Mouse (Mus musculus) forebrain, postnatal 0 days (tissue): ENCODE measurements around the gene Fam107b. TPM values are rescaled to one million over a fixed set of nuclear protein-coding genes. Genes with fewer than 3 reads are reported as not detected.
"Not testable (repeated sequence)": the region's sequence is repeated elsewhere in the genome, so short reads cannot be mapped to it uniquely, and the experiment has no call there.

ENCODE experiments used
- ATAC-seq: fragments of 200-750 bp; cut with Nextera tagmentation; 2 replicates; pipeline ENCODE4 v1.8.0; 2017; ENCODE audit warnings: mild to moderate bottlenecking, moderate library complexity
- DNase-seq: peaks from one replicate; pipeline ENCODE4 v3.0.0-alpha.2; 2015
- H3K27ac ChIP-seq: fragments of 300-500 bp; sonication (generic); 2 replicates; pipeline ENCODE4 v1.5.1; 2014; ENCODE audit warnings: low read depth, mild to moderate bottlenecking, antibody characterized with exemption, low read length, moderate library complexity, mixed read lengths
- H3K27me3 ChIP-seq: fragments of 300-500 bp; sonication (generic); 2 replicates; pipeline ENCODE4 v1.6.1; 2014; ENCODE audit warnings: mild to moderate bottlenecking, low read length, mixed read lengths; ENCODE audit not compliant: insufficient read depth
- H3K36me3 ChIP-seq: fragments of 300-500 bp; sonication (generic); 2 replicates; pipeline ENCODE4 v1.6.1; 2014; ENCODE audit warnings: mild to moderate bottlenecking, moderate library complexity; ENCODE audit not compliant: insufficient read depth
- H3K4me1 ChIP-seq: fragments of 300-500 bp; sonication (generic); 2 replicates; pipeline ENCODE4 v1.6.1; 2014; ENCODE audit warnings: antibody characterized with exemption; ENCODE audit not compliant: insufficient read depth
- H3K4me2 ChIP-seq: fragments of 300-500 bp; sonication (generic); 2 replicates; pipeline ENCODE4 v1.6.1; 2014; ENCODE audit warnings: low read depth, mild to moderate bottlenecking, moderate library complexity
- H3K4me3 ChIP-seq: fragments of 300-500 bp; sonication (generic); 2 replicates; pipeline ENCODE4 v1.5.1; 2014; ENCODE audit warnings: low read depth, low read length, mixed read lengths
- H3K9ac ChIP-seq: fragments of 300-500 bp; sonication (generic); 2 replicates; pipeline ENCODE4 v1.6.1; 2014; ENCODE audit warnings: mild to moderate bottlenecking
- H3K9me3 ChIP-seq: fragments of 300-500 bp; sonication (generic); 2 replicates; pipeline ENCODE4 v1.6.1; 2016; ENCODE audit warnings: low read length
- CTCF ChIP-seq: sonication (generic); IDR thresholded peaks from 2 replicates; pipeline ENCODE4 v1.5.1; 2016; ENCODE audit warnings: antibody characterized with exemption, control low read depth, low read depth
- whole genome bisulfite sequencing: fragments of 180-500 bp; shearing (Covaris S2); extraction: QIAGEN DNeasy Blood & Tissue Kit; methylation state at CpG from one replicate; pipeline ENCODE4 v1.1.7; 2014; 5-methylcytosine and 5-hydroxymethylcytosine counted together
- polyA plus RNA-seq: library from polyadenylated mRNA; unstranded; fragments of >200 nt; fragmentation: Nextera tagmentation; extraction: Ambion mirVana; gene quantifications from 2 replicates; pipeline ENCODE4 v1.2.1, GENCODE M21; 2015
- total RNA-seq: library from RNA; depleted of rRNA; stranded (reverse); fragments of >200 nt; gene quantifications from 2 replicates; pipeline ENCODE4 v1.2.3, GENCODE M21; 2014

Gene Fam107b
- total and polyA plus RNA-seq, 2 experiments from 2014 or later, result 31.2 to 63.4 TPM

DNA sequence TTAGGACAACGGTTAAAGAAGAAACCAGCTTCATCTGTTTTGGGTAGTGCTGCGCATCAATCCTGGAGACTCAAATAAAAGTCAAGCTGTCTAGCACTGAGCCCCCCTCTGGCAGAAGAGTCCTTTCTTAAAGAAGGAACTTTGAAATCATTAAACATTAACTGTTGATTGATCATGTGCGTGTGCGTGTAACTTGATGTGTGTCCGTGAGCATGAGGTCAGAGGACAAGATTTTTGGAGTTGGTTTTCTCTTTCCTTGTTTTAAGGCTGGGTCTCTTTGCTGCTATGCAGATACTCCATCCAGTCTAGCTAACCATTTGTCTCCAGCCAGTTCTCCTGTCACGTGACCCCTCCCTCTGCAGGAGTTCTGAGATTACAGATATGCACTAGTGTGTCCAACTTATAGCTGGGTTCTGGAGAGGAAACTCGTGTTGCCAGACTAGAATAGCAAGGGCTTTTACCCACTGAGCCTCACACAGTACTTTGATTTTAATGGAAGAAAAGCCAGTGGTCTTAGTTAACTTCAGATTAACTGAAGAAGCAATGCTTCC lies 132.4 kb downstream of the Fam107b start:
- H3K36me3 ChIP-seq, result no peaks in the 10 kb centered on the region
- no peak for DNase-seq
- H3K27ac ChIP-seq, result no peak overlapping the region
- ATAC-seq, result no peak
- H3K4me3 ChIP-seq, result no peak overlapping the region
- no peak for TF ChIP-seq CTCF
- H3K9me3 ChIP-seq, result no peaks in the 10 kb centered on the region
- 89% methylated on average over 7 of the region's 7 CpGs for whole genome bisulfite sequencing
- no peaks in the 10 kb centered on the region for H3K4me1 ChIP-seq
- H3K4me2 ChIP-seq, result no peak overlapping the region
- no peaks in the 10 kb centered on the region for H3K27me3 ChIP-seq
- no peak overlapping the region for H3K9ac ChIP-seq

DNA sequence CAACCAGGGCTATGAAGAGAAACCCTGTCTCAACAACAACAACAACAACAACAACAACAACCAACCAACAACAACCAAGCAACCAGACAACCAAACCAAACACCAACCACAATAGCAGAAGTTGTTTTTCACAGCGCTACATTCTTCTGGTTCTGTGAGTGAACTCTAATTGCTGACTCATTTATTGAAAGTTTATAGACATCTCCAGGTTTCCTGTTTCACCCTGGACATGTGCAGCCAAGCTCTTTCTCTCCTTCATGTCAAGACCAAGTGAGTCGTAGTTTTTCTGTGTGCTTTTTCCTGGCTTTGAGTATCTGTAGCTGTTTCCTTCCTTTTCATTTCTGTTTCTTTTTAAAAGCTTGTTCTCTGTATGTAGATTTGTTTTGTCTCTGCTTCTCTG lies 133.5 kb downstream of the Fam107b start:
- TF ChIP-seq CTCF, result no peak
- Histone ChIP-seq H3K4me3 (no peak overlapping the region), H3K4me1 (no peaks in the 10 kb centered on the region), H3K36me3 (no peaks in the 10 kb centered on the region), H3K27ac (no peak overlapping the region), H3K27me3 (no peaks in the 10 kb centered on the region), H3K9me3 (no peaks in the 10 kb centered on the region), H3K9ac (no peak overlapping the region), H3K4me2 (no peak overlapping the region)
- ATAC-seq (no peak), DNase-seq (no peak)
- 82% methylated on average over 2 of the region's 2 CpGs for WGBS

DNA sequence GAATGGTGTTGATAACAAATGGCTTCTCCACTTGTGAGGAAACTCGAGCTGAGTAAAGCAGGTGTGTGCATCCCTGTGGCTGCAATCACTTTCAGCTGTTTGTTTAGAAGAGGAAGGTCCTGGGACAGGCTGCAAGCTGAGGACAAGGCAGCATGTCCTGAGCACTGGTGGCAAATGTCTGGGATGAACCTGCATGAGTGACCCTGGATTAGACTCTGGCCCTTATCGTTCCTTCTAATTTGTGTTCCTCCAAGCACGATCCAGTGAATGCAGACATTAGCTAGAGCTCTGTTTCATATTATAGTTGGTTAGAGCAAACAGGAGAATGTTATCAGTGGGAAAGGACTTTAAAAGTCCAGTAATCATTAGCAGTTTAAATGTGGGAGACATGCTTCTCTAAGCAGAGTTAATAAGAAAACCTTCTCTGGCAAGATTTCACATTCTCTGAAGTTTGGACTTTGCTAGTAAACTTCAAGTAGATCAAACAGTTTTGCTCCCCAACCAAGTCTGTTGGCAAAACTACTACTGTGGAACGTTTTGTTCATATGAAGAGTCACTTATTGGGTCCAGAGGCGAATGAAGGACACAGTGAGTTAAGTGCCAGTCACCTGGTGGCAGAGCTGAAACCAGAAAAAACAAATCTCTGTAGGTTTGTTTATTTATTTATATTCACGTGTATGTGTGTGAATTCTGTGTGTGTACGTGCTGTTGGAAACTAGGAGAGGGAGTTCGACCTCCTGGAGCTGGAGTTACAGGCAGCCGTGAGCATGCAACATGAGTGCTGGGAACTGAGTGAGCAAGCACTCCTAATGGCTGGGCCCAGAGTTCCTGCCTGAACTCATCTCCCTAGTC lies 134.2 kb downstream of the Fam107b start:
- H3K4me1 ChIP-seq, result no peaks in the 10 kb centered on the region
- no peaks in the 10 kb centered on the region for H3K9me3 ChIP-seq
- H3K4me3 ChIP-seq, result no peak overlapping the region
- 74% methylated on average over 9 of the region's 9 CpGs for WGBS
- no peak for TF ChIP-seq CTCF
- no peaks in the 10 kb centered on the region for H3K36me3 ChIP-seq
- H3K27ac ChIP-seq, result no peak overlapping the region
- DNase-seq (no peak), ATAC-seq (no peak)
- no peak overlapping the region for H3K9ac ChIP-seq
- no peak overlapping the region for H3K4me2 ChIP-seq
- H3K27me3 ChIP-seq, result no peaks in the 10 kb centered on the region

DNA sequence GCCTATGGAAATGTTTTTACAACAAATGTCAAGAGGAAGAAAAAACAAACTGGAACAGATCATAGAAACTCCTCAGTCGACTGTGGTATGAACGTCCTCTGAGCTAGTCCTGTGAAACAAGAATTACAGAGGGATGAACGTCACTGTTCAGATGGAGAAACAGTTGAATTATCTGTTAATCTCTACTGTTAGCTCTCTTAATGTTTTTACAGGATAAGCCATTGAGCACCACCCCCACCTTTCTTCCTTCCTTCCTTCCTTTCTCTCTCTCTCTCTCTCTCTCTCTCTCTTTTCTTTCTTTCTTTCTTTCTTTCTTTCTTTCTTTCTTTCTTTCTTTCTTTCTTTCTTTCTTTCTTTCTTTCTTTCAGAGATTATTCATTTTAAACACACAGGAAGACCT lies 135.0 kb downstream of the Fam107b start:
- H3K4me3 ChIP-seq, H3K4me2 ChIP-seq, H3K9ac ChIP-seq, H3K36me3 ChIP-seq, DNase-seq, H3K27me3 ChIP-seq, H3K27ac ChIP-seq, H3K9me3 ChIP-seq, H3K4me1 ChIP-seq, ATAC-seq: not testable (repeated sequence)
- WGBS, result 73% methylated on average over 3 of the region's 3 CpGs

DNA sequence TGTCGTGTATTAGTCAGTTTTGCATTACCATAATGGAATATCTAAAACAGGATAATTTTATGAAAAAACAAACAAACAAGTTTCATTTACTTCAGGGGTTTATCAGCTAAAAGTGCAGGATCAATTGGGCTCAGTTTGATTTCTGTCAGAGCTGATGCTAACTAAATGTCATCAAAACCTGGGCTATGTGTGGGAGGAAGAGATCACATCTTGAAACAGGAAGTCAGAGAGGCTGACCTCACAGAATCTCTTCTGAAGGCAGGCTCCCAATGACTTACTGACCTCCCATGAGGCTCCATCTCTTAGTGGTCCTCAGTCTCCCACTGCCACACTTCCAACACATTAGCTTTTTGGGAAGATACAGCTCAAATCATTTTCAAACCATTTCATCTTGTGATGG lies 136.9 kb downstream of the Fam107b start:
- H3K36me3 ChIP-seq, result no peaks in the 10 kb centered on the region
- ATAC-seq, result no peak
- H3K27me3 ChIP-seq, result no peaks in the 10 kb centered on the region
- WGBS, result 87% methylated on average over 1 of the region's 1 CpGs
- H3K4me3 ChIP-seq, result no peak overlapping the region
- no peak overlapping the region for H3K27ac ChIP-seq
- H3K9ac ChIP-seq, result no peak overlapping the region
- no peak overlapping the region for H3K4me2 ChIP-seq
- no peaks in the 10 kb centered on the region for H3K9me3 ChIP-seq
- no peak for TF ChIP-seq CTCF
- no peaks in the 10 kb centered on the region for H3K4me1 ChIP-seq
- no peak for DNase-seq

DNA sequence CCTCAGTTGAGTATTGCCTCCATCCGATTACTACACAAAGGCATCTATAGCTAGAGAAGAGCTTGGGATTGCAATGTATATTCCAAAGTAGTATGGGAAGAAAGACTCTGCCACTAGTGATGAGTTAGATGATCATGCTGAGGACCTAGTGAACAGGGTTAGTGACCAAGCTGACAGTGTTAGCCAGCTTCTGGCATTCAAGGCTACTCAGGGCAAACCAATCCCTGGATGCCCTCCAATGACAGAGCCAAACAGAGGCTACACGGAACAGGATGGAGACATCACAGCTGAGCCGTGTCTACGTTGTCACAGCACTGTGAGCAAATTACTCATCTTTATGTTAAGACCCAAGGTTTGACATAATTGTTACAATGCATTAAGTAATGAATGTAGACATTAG lies 138.3 kb downstream of the Fam107b start:
- no peaks in the 10 kb centered on the region for H3K4me1 ChIP-seq
- no peak overlapping the region for H3K4me2 ChIP-seq
- no peaks in the 10 kb centered on the region for H3K9me3 ChIP-seq
- H3K27me3 ChIP-seq, result no peaks in the 10 kb centered on the region
- WGBS, result 93% methylated on average over 4 of the region's 4 CpGs
- no peak for ATAC-seq
- H3K9ac ChIP-seq, result no peak overlapping the region
- H3K4me3 ChIP-seq, result no peak overlapping the region
- H3K27ac ChIP-seq, result no peak overlapping the region
- DNase-seq, result no peak
- H3K36me3 ChIP-seq, result no peaks in the 10 kb centered on the region
- TF ChIP-seq CTCF, result no peak

DNA sequence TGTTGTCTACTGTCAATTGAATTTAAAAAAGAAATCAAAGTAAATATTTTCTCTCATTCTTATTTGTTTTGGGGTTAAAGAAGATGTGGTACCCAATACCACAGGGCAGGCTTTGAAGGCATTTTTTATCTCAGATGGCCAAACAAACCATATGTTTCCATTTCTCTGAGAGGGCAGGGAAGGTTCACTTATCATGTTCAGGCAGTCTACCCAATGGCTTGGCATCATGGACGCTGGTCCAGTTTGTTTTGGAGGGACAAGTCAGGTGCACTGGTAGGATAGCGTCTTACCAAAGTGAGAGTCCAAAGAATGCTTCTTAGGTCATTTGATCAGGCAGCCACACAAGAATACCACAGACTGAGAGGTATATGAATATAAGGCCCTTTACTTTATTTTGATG lies 139.6 kb downstream of the Fam107b start:
- H3K27ac ChIP-seq, result no peak overlapping the region
- no peak overlapping the region for H3K4me2 ChIP-seq
- no peak for TF ChIP-seq CTCF
- DNase-seq, result no peak
- peaks cover 7% of the 10 kb centered on the region; the same call in 1 of the 2 replicates for H3K4me1 ChIP-seq
- 93% methylated on average over 2 of the region's 2 CpGs for WGBS
- H3K9ac ChIP-seq, result no peak overlapping the region
- no peaks in the 10 kb centered on the region for H3K9me3 ChIP-seq
- H3K36me3 ChIP-seq, result no peaks in the 10 kb centered on the region
- H3K27me3 ChIP-seq, result no peaks in the 10 kb centered on the region
- H3K4me3 ChIP-seq, result no peak overlapping the region
- no peak for ATAC-seq
